Mouse (Mus musculus) midbrain, embryonic 15.5 days (tissue): ENCODE results near the gene Rab11fip3. TPM values are rescaled to one million over a fixed set of nuclear protein-coding genes. Genes with fewer than 3 reads are reported as not detected.

ENCODE experiments used
- ATAC-seq: fragments of 200-750 bp; cut with Nextera tagmentation; replicated peaks from 2 replicates; pipeline ENCODE4 v1.8.0; 2017; ENCODE audit warnings: moderate TSS enrichment
- H3K27ac ChIP-seq: fragments of 300-500 bp; sonication (generic); 2 replicates; pipeline ENCODE4 v1.5.1; 2015; ENCODE audit warnings: mild to moderate bottlenecking, inconsistent platforms
- H3K27me3 ChIP-seq: fragments of 300-500 bp; sonication (generic); replicated peaks from 2 replicates; pipeline ENCODE4 v1.6.1; 2015; ENCODE audit warnings: inconsistent platforms
- H3K36me3 ChIP-seq: fragments of 300-500 bp; sonication (generic); replicated peaks from 2 replicates; pipeline ENCODE4 v1.6.1; 2015; ENCODE audit warnings: inconsistent platforms
- H3K4me1 ChIP-seq: fragments of 300-500 bp; sonication (generic); 2 replicates; pipeline ENCODE4 v1.6.1; 2015; ENCODE audit warnings: inconsistent platforms
- H3K4me2 ChIP-seq: fragments of 300-500 bp; sonication (generic); 2 replicates; pipeline ENCODE4 v1.6.1; 2015; ENCODE audit warnings: inconsistent platforms, mild to moderate bottlenecking, moderate library complexity
- H3K4me3 ChIP-seq: fragments of 300-500 bp; sonication (generic); 2 replicates; pipeline ENCODE4 v1.5.1; 2015; ENCODE audit warnings: mild to moderate bottlenecking, inconsistent platforms
- H3K9ac ChIP-seq: fragments of 300-500 bp; sonication (generic); 2 replicates; pipeline ENCODE4 v1.6.1; 2015; ENCODE audit warnings: mild to moderate bottlenecking, inconsistent platforms
- H3K9me3 ChIP-seq: fragments of 300-500 bp; sonication (generic); 2 replicates; pipeline ENCODE4 v1.6.1; 2016; ENCODE audit warnings: inconsistent platforms
- WGBS: fragments of 180-500 bp; shearing (Covaris S2); methylation state at CpG from one replicate; pipeline ENCODE4 v1.1.7; 2015; ENCODE audit warnings: mixed read lengths; 5-methylcytosine and 5-hydroxymethylcytosine counted together
- polyA plus RNA-seq: library from polyadenylated mRNA; unstranded; fragments of >200 nt; fragmentation: Nextera tagmentation; extraction: Ambion mirVana; gene quantifications from 2 replicates; pipeline ENCODE4 v1.2.1, GENCODE M21; 2015

The Rab11fip3 gene
- polyA plus RNA-seq, 1 experiment from 2014 or later: 32.6 TPM

GRCm38 (mm10) chr17:26004711-26005110, 64.6 kb downstream of the Rab11fip3 start:
- Histone ChIP-seq H3K4me1 (no peaks in the 10 kb centered on the region), H3K27me3 (no peaks in the 10 kb centered on the region), H3K4me2 (no peak overlapping the region), H3K9ac (no peak overlapping the region), H3K9me3 (no peaks in the 10 kb centered on the region), H3K27ac (no peak overlapping the region), H3K36me3 (peaks cover 8% of the 10 kb centered on the region; the same call in 1 of the 2 replicates), H3K4me3 (no peak overlapping the region)
- ATAC-seq: no peak
- 95% methylated on average over 15 of the region's 15 CpGs for WGBS

GRCm38 (mm10) chr17:26003864-26004263, 65.5 kb downstream of the Rab11fip3 start:
- Histone ChIP-seq H3K36me3 (peaks cover 8% of the 10 kb centered on the region; the same call in 1 of the 2 replicates), H3K4me2 (no peak overlapping the region), H3K4me3 (no peak overlapping the region), H3K27ac (no peak overlapping the region), H3K4me1 (no peaks in the 10 kb centered on the region), H3K9ac (no peak overlapping the region), H3K27me3 (no peaks in the 10 kb centered on the region), H3K9me3 (no peaks in the 10 kb centered on the region)
- 96% methylated on average over 2 of the region's 2 CpGs for WGBS
- ATAC-seq: no peak

DNA sequence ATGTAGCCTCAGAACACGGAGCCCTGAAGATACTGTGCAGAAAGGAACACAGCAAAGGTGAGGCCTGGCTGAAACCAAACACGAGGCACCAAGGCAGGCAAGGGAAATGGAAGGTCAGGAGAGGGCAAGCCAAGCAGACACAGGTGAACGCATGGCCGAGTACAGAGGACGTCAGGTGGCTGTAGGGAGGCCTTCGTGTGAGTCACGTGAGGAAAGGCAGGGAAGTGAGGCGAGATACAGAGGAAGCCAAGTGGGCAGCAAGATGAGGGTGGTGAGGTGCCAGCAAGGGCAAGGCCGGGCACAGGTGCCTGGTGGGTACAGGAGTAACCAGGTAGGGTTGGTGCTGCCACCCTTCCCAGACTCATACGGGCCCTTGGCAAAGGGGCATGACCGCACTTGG, 70.9 kb downstream of the Rab11fip3 start:
- H3K9ac ChIP-seq: no peak overlapping the region
- H3K4me3 ChIP-seq: no peak overlapping the region
- H3K4me1 ChIP-seq: no peaks in the 10 kb centered on the region
- 88% methylated on average over 11 of the region's 11 CpGs for WGBS
- no peaks in the 10 kb centered on the region for H3K27me3 ChIP-seq
- no peaks in the 10 kb centered on the region for H3K9me3 ChIP-seq
- no peak overlapping the region for H3K27ac ChIP-seq
- peaks cover 18% of the 10 kb centered on the region for H3K36me3 ChIP-seq
- no peak for ATAC-seq
- no peak overlapping the region for H3K4me2 ChIP-seq

- no peaks in the 10 kb centered on the region for H3K27me3 ChIP-seq
- no peaks in the 10 kb centered on the region for H3K9me3 ChIP-seq
- ATAC-seq: no peak
- no peak overlapping the region for H3K4me2 ChIP-seq
- H3K4me3 ChIP-seq: no peak overlapping the region
- H3K36me3 ChIP-seq: peaks cover 38% of the 10 kb centered on the region
- no peak overlapping the region for H3K27ac ChIP-seq
- WGBS: 92% methylated on average over 3 of the region's 3 CpGs
- H3K4me1 ChIP-seq: no peaks in the 10 kb centered on the region
- H3K9ac ChIP-seq: no peak overlapping the region
These were observed 75.9 kb downstream of the Rab11fip3 start for GRCm38 (mm10) chr17:25993489-25993888.

DNA sequence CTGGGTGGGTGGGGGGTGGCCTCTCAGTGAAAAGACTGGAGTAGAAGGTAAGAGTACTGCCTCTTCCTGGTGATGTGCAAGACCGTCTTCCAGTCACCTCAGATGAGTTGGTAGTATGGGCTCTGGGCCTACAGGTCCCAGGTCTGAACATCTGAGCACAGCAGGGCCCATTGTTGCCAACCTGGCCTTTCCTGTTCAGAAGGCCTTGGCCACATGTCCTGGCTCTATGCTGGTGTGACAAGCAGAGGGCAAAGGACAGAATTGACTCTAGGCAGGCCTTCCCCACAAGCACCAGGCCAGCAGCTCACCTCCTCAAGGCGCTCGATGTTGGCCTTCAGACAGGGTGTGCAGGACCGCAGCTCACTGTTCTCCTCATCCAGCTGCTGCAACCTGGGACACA, 77.1 kb downstream of the Rab11fip3 start:
- Histone ChIP-seq H3K4me3 (no peak overlapping the region), H3K36me3 (peaks cover 33% of the 10 kb centered on the region), H3K27me3 (no peaks in the 10 kb centered on the region), H3K9me3 (no peaks in the 10 kb centered on the region), H3K4me2 (no peak overlapping the region), H3K9ac (no peak overlapping the region), H3K27ac (no peak overlapping the region), H3K4me1 (no peaks in the 10 kb centered on the region)
- ATAC-seq: no peak
- 97% methylated on average over 4 of the region's 4 CpGs for WGBS

DNA sequence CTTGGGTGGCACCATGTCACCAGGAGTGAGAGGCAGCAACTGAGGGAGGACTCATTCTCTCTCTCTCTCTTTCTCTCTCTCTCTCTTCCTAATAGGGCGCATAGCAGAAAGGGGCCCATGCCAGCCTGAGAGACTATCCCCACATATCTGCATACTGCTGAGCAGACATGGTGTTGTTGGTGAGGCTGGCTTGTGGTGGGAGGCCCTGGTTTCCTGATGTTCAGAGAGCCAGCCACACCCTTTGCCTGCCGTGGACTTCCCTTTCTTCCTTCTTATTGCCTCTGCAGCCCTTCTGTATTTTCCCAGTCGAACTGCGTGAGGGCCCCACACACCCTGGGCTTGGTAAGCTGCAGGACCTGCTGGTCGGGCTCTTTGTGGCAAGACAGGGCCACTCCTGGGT, 79.0 kb downstream of the Rab11fip3 start:
- Histone ChIP-seq H3K4me2 (no peak overlapping the region), H3K27ac (no peak overlapping the region), H3K27me3 (no peaks in the 10 kb centered on the region), H3K9ac (no peak overlapping the region), H3K36me3 (peaks cover 33% of the 10 kb centered on the region), H3K9me3 (no peaks in the 10 kb centered on the region), H3K4me1 (peaks cover 4% of the 10 kb centered on the region; the same call in 1 of the 2 replicates), H3K4me3 (no peak overlapping the region)
- 94% methylated on average over 5 of the region's 5 CpGs for WGBS
- ATAC-seq: no peak

- Histone ChIP-seq H3K9ac (peak within 1 kb of the TSS; percentile 84), H3K4me2 (peak within 1 kb of the TSS; percentile 79), H3K27ac (peak within 1 kb of the TSS; percentile 90), H3K36me3 (peaks cover 9% of the 10 kb centered on the region), H3K4me3 (peak within 1 kb of the TSS; percentile 86), H3K4me1 (peaks cover 28% of the 10 kb centered on the region), H3K27me3 (no peaks in the 10 kb centered on the region), H3K9me3 (no peaks in the 10 kb centered on the region)
- peak; percentile 99 for ATAC-seq
- under 1% methylated on average over 90 of the region's 91 CpGs for WGBS
These were observed 83.8 kb downstream of the Rab11fip3 start, which contains the start of gene Capn15 for GRCm38 (mm10) chr17:25985306-25986294. TSS of gene Capn15 (minus strand) at chr17:25985796.

GRCm38 (mm10) chr17:25984556-25985305, 84.6 kb downstream of the Rab11fip3 start:
- H3K27ac ChIP-seq: peak overlapping the region; percentile 90
- no peaks in the 10 kb centered on the region for H3K27me3 ChIP-seq
- peaks cover 28% of the 10 kb centered on the region for H3K4me1 ChIP-seq
- ATAC-seq: peak; percentile 40; the same call in 1 of the 2 replicates
- H3K9ac ChIP-seq: peak overlapping the region; percentile 84
- no peaks in the 10 kb centered on the region for H3K9me3 ChIP-seq
- peaks cover under 1% of the 10 kb centered on the region; the same call in 1 of the 2 replicates for H3K36me3 ChIP-seq
- peak overlapping the region; percentile 86 for H3K4me3 ChIP-seq
- peak overlapping the region; percentile 79 for H3K4me2 ChIP-seq
- WGBS: 13% methylated on average over 17 of the region's 17 CpGs

GRCm38 (mm10) chr17:25984066-25984465, 85.3 kb downstream of the Rab11fip3 start:
- 96% methylated on average over 1 of the region's 1 CpGs for WGBS
- Histone ChIP-seq H3K4me1 (peaks cover 28% of the 10 kb centered on the region), H3K4me2 (peak overlapping the region; percentile 79), H3K4me3 (peak overlapping the region; percentile 86), H3K27ac (no peak overlapping the region), H3K27me3 (no peaks in the 10 kb centered on the region), H3K9me3 (no peaks in the 10 kb centered on the region), H3K9ac (peak overlapping the region; percentile 84), H3K36me3 (no peaks in the 10 kb centered on the region)
- no peak for ATAC-seq

GRCm38 (mm10) chr17:25982913-25983312, 86.4 kb downstream of the Rab11fip3 start:
- no peaks in the 10 kb centered on the region for H3K9me3 ChIP-seq
- H3K4me2 ChIP-seq: no peak overlapping the region
- peaks cover 28% of the 10 kb centered on the region for H3K4me1 ChIP-seq
- WGBS: 95% methylated on average over 3 of the region's 3 CpGs
- H3K36me3 ChIP-seq: no peaks in the 10 kb centered on the region
- H3K27me3 ChIP-seq: no peaks in the 10 kb centered on the region
- no peak overlapping the region for H3K9ac ChIP-seq
- no peak for ATAC-seq
- H3K4me3 ChIP-seq: no peak overlapping the region
- H3K27ac ChIP-seq: no peak overlapping the region

DNA sequence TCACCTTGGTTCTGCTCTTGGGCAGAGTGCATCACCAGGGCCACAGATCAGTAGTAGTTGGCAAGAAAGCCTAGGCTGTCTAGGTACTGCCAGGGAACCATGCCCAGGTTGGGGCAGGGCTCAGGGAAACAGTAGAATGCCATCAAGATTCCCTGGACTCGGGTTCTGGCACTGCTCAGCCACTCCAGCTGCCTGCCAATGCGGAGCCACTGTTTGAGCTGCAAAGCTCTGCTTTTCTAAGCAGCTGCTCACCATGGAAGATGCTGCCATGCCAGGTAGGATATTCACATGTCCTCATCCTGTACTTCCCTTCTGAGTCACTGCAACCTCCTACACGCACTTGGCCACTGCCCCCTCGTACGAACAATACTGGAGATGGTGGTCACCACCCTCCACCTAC, 88.5 kb downstream of the Rab11fip3 start:
- Histone ChIP-seq H3K27ac (no peak overlapping the region), H3K4me2 (no peak overlapping the region), H3K27me3 (no peaks in the 10 kb centered on the region), H3K36me3 (no peaks in the 10 kb centered on the region), H3K4me3 (no peak overlapping the region), H3K4me1 (peaks cover 24% of the 10 kb centered on the region), H3K9me3 (no peaks in the 10 kb centered on the region), H3K9ac (no peak overlapping the region)
- ATAC-seq: no peak
- 90% methylated on average over 5 of the region's 5 CpGs for WGBS
